Mouse (Mus musculus) heart, adult 2 months (tissue): ENCODE data around the gene Caly.

Experiments used
- CTCF ChIP-seq: fragments of 200-600 bp; IDR thresholded peaks from 2 replicates; pipeline ENCODE4 v1.8.1; 2022; ENCODE audit warnings: antibody characterized with exemption, mild to moderate bottlenecking, moderate library complexity
- POLR2A ChIP-seq: fragments of 200-500 bp; IDR thresholded peaks from 2 replicates; pipeline ENCODE4 v1.6.1; 2011; ENCODE audit warnings: mild to moderate bottlenecking, low read depth, low read length, control low read depth; ENCODE audit not compliant: insufficient read depth

DNA sequence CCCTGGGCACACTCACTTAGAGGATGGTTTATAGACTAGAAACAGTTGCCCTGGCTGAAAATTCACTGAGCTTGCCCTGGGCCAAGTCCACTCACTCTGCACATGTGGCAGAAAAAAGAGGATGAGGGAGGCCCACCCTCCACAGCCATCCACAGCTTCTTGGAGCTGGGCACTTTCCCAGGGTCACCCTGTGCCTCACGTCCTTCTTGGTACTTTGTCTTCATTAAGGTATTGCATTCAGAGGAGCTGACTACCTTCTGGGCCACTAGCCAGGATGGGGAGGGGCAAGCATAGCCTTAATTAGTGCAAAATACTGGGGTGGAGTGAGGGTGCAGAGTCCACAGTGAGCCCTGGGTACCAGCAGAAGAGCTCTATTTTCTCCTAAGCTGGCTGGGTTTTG is 13.2 kb upstream of the Caly start:
- no peak for TF ChIP-seq CTCF
- no peak for TF ChIP-seq POLR2A
